Mouse (Mus musculus): ENCODE data around the gene Mtus2. TPM values are rescaled to one million over a fixed set of nuclear protein-coding genes. Genes with fewer than 3 reads are reported as not detected.

Mtus2 gene
- total RNA-seq, 1 experiment: 11.0 TPM

DNA sequence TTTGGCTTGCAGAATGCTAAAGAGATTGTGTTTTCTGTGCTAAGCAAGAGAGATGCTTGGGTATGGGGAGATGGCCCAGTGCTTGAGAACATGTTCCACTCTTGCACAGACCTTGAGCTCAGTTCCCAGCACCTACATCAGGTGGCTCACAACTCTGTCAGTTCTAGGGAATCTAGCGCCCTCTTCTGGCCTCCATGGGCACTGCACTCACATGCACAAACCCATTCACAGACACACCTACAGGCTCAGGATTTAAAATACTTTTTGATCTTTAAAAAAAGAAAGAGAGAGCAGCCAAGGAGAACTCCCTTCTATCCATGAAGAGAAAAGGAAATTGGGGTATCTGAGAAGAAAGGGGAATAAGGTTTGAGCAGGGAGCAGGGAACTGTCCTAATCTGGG, 287.4 kb downstream of the Mtus2 start:
- H3K9ac ChIP-seq (ENCODE audit: insufficient read depth, low read depth, low read length, poor library complexity, severe bottlenecking): no peak overlapping the region
- in situ Hi-C loops (cut with MboI; ENCODE audit: low sequenced_read_pairs in 2 of 2, unreplicated experiment in 2 of 2): loop anchor here in 1 of 2 experiments (10.0 to 25.0 kb wide), 2 partner anchors 170 to 282 kb away; partner anchors contain the start of gene Mtus2
- DNase-seq (ENCODE audit: low read depth, low spot score): no peak
- no peak overlapping the region for H3K4me3 ChIP-seq (ENCODE audit: insufficient read depth in 1 of 2, low read depth in 1 of 2, low read length in 2 of 2, poor library complexity in 1 of 2, severe bottlenecking in 1 of 2)
- TF ChIP-seq HCFC1 (IDR thresholded peaks at IDR 0.05; ENCODE audit: borderline replicate concordance, insufficient read depth, low read length) (no peak), MAFK (IDR thresholded peaks at IDR 0.05; ENCODE audit: insufficient read depth, low read depth, low read length) (no peak), ZNF384 (IDR thresholded peaks at IDR 0.05; ENCODE audit: low read depth, low read length) (no peak), CHD2 (IDR thresholded peaks at IDR 0.05; ENCODE audit: low read depth, low read length) (no peak), ZC3H11A (IDR thresholded peaks at IDR 0.05; ENCODE audit: borderline replicate concordance, low read depth, low read length) (no peak)
- no peak overlapping the region for H3K27ac ChIP-seq (ENCODE audit: insufficient read depth, low read depth, low read length, poor library complexity, severe bottlenecking)
- no peaks in the 10 kb centered on the region for H3K36me3 ChIP-seq (ENCODE audit: control insufficient read depth, insufficient read depth, low read length, poor library complexity, severe bottlenecking)
- H3K4me1 ChIP-seq (ENCODE audit: control insufficient read depth in 2 of 2, insufficient read depth in 2 of 2, low read length in 2 of 2, poor library complexity in 1 of 2): no peaks in the 10 kb centered on the region
- no peaks in the 10 kb centered on the region for H3K9me3 ChIP-seq (ENCODE audit: control insufficient read depth, insufficient read depth, low read depth, low read length)

DNA sequence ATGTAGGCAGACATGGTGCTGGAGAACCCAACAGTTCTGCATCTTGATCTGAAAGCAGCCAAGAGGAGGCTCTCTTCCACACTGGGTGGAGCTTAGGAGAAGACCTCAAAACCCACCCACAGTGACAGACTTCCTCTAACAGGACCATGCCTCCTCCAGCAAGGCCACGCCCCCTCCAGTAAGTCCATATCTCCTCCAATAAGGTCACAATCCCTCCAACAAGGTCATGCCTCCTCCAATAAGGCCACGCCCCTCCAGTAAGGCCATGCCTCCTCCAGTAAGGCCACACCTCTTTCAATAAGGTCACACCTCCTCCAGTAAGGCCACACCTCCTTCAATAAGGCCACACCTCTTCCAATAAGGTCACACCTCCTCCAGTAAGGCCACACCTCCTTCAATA, 288.3 kb downstream of the Mtus2 start:
- H3K9me3 ChIP-seq (ENCODE audit: control insufficient read depth, insufficient read depth, low read depth, low read length): no peaks in the 10 kb centered on the region
- DNase-seq (ENCODE audit: low read depth, low spot score): no peak
- no peak overlapping the region for H3K4me3 ChIP-seq (ENCODE audit: insufficient read depth in 1 of 2, low read depth in 1 of 2, low read length in 2 of 2, poor library complexity in 1 of 2, severe bottlenecking in 1 of 2)
- no peaks in the 10 kb centered on the region for H3K4me1 ChIP-seq (ENCODE audit: control insufficient read depth in 2 of 2, insufficient read depth in 2 of 2, low read length in 2 of 2, poor library complexity in 1 of 2)
- no peak overlapping the region for H3K9ac ChIP-seq (ENCODE audit: insufficient read depth, low read depth, low read length, poor library complexity, severe bottlenecking)
- in situ Hi-C loops (cut with MboI; ENCODE audit: low sequenced_read_pairs in 2 of 2, unreplicated experiment in 2 of 2): loop anchor here in 1 of 2 experiments (10.0 to 25.0 kb wide), 2 partner anchors 171 to 283 kb away; partner anchors contain the start of gene Mtus2
- TF ChIP-seq ZC3H11A (IDR thresholded peaks at IDR 0.05; ENCODE audit: borderline replicate concordance, low read depth, low read length): no peak
- TF ChIP-seq CHD2 (IDR thresholded peaks at IDR 0.05; ENCODE audit: low read depth, low read length): no peak
- TF ChIP-seq ZNF384 (IDR thresholded peaks at IDR 0.05; ENCODE audit: low read depth, low read length): no peak
- TF ChIP-seq MAFK (IDR thresholded peaks at IDR 0.05; ENCODE audit: insufficient read depth, low read depth, low read length): no peak
- TF ChIP-seq HCFC1 (IDR thresholded peaks at IDR 0.05; ENCODE audit: borderline replicate concordance, insufficient read depth, low read length): no peak
- no peaks in the 10 kb centered on the region for H3K36me3 ChIP-seq (ENCODE audit: control insufficient read depth, insufficient read depth, low read length, poor library complexity, severe bottlenecking)
- no peak overlapping the region for H3K27ac ChIP-seq (ENCODE audit: insufficient read depth, low read depth, low read length, poor library complexity, severe bottlenecking)

DNA sequence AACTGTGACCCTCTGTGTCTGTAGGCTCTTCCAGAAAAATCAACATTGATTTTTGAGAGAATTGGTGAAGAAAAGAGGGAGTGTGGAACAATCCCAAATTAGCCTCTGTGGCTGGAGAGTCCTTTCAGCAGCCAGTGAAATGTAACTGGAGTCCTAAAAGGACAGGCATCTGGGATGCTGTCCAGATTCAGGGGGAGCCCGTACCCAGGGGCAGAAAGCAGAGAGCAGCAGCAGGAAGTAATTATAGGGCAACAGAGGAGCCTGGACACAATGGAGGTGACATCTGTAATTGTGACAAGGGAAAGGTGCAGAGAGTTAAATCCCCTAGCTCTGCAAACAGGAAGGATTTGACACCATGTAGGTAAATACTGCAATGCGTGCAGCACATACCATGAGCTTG, 291.1 kb downstream of the Mtus2 start:
- in situ Hi-C loops (cut with MboI; ENCODE audit: low sequenced_read_pairs in 2 of 2, unreplicated experiment in 2 of 2): loop anchor here in 1 of 2 experiments (10.0 to 25.0 kb wide), 2 partner anchors 173 to 286 kb away; partner anchors contain the start of gene Mtus2
- no peak overlapping the region for H3K9ac ChIP-seq (ENCODE audit: insufficient read depth, low read depth, low read length, poor library complexity, severe bottlenecking)
- no peak overlapping the region for H3K27ac ChIP-seq (ENCODE audit: insufficient read depth, low read depth, low read length, poor library complexity, severe bottlenecking)
- no peaks in the 10 kb centered on the region for H3K36me3 ChIP-seq (ENCODE audit: control insufficient read depth, insufficient read depth, low read length, poor library complexity, severe bottlenecking)
- no peak for DNase-seq (ENCODE audit: low read depth, low spot score)
- H3K4me3 ChIP-seq (ENCODE audit: insufficient read depth in 1 of 2, low read depth in 1 of 2, low read length in 2 of 2, poor library complexity in 1 of 2, severe bottlenecking in 1 of 2): no peak overlapping the region
- no peaks in the 10 kb centered on the region for H3K4me1 ChIP-seq (ENCODE audit: control insufficient read depth in 2 of 2, insufficient read depth in 2 of 2, low read length in 2 of 2, poor library complexity in 1 of 2)
- TF ChIP-seq MAFK (IDR thresholded peaks at IDR 0.05; ENCODE audit: insufficient read depth, low read depth, low read length) (no peak), ZNF384 (IDR thresholded peaks at IDR 0.05; ENCODE audit: low read depth, low read length) (no peak), ZC3H11A (IDR thresholded peaks at IDR 0.05; ENCODE audit: borderline replicate concordance, low read depth, low read length) (no peak), HCFC1 (IDR thresholded peaks at IDR 0.05; ENCODE audit: borderline replicate concordance, insufficient read depth, low read length) (no peak), CHD2 (IDR thresholded peaks at IDR 0.05; ENCODE audit: low read depth, low read length) (no peak)
- H3K9me3 ChIP-seq (ENCODE audit: control insufficient read depth, insufficient read depth, low read depth, low read length): no peaks in the 10 kb centered on the region

DNA sequence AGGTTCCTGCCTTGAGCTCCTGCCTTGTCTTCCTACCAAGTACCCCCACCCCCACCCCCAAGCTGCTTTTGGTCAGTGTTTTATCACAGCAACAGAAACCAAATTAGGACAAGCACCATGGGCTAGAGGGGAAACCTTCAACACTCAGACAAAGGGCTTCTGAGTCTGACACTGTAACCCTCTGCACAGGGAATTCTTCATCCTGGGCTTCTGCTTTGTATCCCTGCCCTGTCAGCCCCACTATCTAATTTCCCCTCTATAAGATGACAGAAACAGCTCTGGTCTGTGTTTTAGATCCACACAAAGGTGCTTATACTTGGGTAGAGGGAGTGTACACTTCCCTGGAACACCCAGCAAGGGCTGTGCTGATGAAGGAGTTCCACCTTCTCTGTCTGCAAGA, 294.7 kb downstream of the Mtus2 start:
- TF ChIP-seq CHD2 (IDR thresholded peaks at IDR 0.05; ENCODE audit: low read depth, low read length): no peak
- TF ChIP-seq HCFC1 (IDR thresholded peaks at IDR 0.05; ENCODE audit: borderline replicate concordance, insufficient read depth, low read length): no peak
- no peak for TF ChIP-seq ZC3H11A (IDR thresholded peaks at IDR 0.05; ENCODE audit: borderline replicate concordance, low read depth, low read length)
- no peak for TF ChIP-seq MAFK (IDR thresholded peaks at IDR 0.05; ENCODE audit: insufficient read depth, low read depth, low read length)
- TF ChIP-seq ZNF384 (IDR thresholded peaks at IDR 0.05; ENCODE audit: low read depth, low read length): no peak
- no peak overlapping the region for H3K27ac ChIP-seq (ENCODE audit: insufficient read depth, low read depth, low read length, poor library complexity, severe bottlenecking)
- H3K4me3 ChIP-seq (ENCODE audit: insufficient read depth in 1 of 2, low read depth in 1 of 2, low read length in 2 of 2, poor library complexity in 1 of 2, severe bottlenecking in 1 of 2): no peak overlapping the region
- no peak overlapping the region for H3K9ac ChIP-seq (ENCODE audit: insufficient read depth, low read depth, low read length, poor library complexity, severe bottlenecking)
- no peak for DNase-seq (ENCODE audit: low read depth, low spot score)
- in situ Hi-C loops (cut with MboI; ENCODE audit: low sequenced_read_pairs in 2 of 2, unreplicated experiment in 2 of 2): no loop called here
- H3K9me3 ChIP-seq (ENCODE audit: control insufficient read depth, insufficient read depth, low read depth, low read length): no peaks in the 10 kb centered on the region
- H3K4me1 ChIP-seq (ENCODE audit: control insufficient read depth in 2 of 2, insufficient read depth in 2 of 2, low read length in 2 of 2, poor library complexity in 1 of 2): peaks cover 0 to 2% of the 10 kb centered on the region in 2 experiments; a peak in 1 of 4 replicates
- no peaks in the 10 kb centered on the region for H3K36me3 ChIP-seq (ENCODE audit: control insufficient read depth, insufficient read depth, low read length, poor library complexity, severe bottlenecking)
